Mouse (Mus musculus) c-Kit-positive CD71-positive TER-119-positive erythroid progenitor cells, embryonic 14.5 days (primary cell): ENCODE data around the gene Adamts18.
"Not testable (repeated sequence)": the region's sequence is repeated elsewhere in the genome, so short reads cannot be mapped to it uniquely, and the experiment has no call there.

Experiments used
- DNase-seq: peaks from one replicate; pipeline ENCODE4 v3.0.0-alpha.2; 2013; ENCODE audit warnings: low spot score

Gene Adamts18

GRCm38 (mm10) chr8:113838211-113838610 lies 10.3 kb downstream of the Adamts18 start:
- DNase-seq: no peak

GRCm38 (mm10) chr8:113837570-113837915 lies 11.0 kb downstream of the Adamts18 start:
- no peak for DNase-seq

GRCm38 (mm10) chr8:113836892-113837569 lies 11.5 kb downstream of the Adamts18 start:
- DNase-seq: no peak

- DNase-seq: no peak
Observed at GRCm38 (mm10) chr8:113833644-113834043, 14.9 kb downstream of the Adamts18 start.

- DNase-seq: no peak
Observed at GRCm38 (mm10) chr8:113827270-113827669, 21.3 kb downstream of the Adamts18 start.

GRCm38 (mm10) chr8:113820983-113821587 lies 27.5 kb downstream of the Adamts18 start:
- DNase-seq: no peak

GRCm38 (mm10) chr8:113813966-113814365 lies 34.6 kb downstream of the Adamts18 start:
- no peak for DNase-seq

- DNase-seq: no peak
Observed at GRCm38 (mm10) chr8:113811521-113811920, 37.0 kb downstream of the Adamts18 start.

- no peak for DNase-seq
Observed at GRCm38 (mm10) chr8:113809929-113810328, 38.6 kb downstream of the Adamts18 start.

GRCm38 (mm10) chr8:113803830-113804611 lies 44.5 kb downstream of the Adamts18 start:
- no peak for DNase-seq

GRCm38 (mm10) chr8:113801551-113801950 lies 47.0 kb downstream of the Adamts18 start:
- no peak for DNase-seq

- not testable (repeated sequence) for DNase-seq
Observed at GRCm38 (mm10) chr8:113800556-113800955, 48.0 kb downstream of the Adamts18 start.

- no peak for DNase-seq
Observed at GRCm38 (mm10) chr8:113799550-113799949, 49.0 kb downstream of the Adamts18 start.

GRCm38 (mm10) chr8:113791856-113792255 lies 56.7 kb downstream of the Adamts18 start:
- DNase-seq: no peak

GRCm38 (mm10) chr8:113791061-113791460 lies 57.5 kb downstream of the Adamts18 start:
- no peak for DNase-seq

- DNase-seq: no peak
Observed at GRCm38 (mm10) chr8:113783711-113784110, 64.8 kb downstream of the Adamts18 start.

GRCm38 (mm10) chr8:113781554-113781953 lies 67.0 kb downstream of the Adamts18 start:
- no peak for DNase-seq

- no peak for DNase-seq
Observed at GRCm38 (mm10) chr8:113775361-113775760, 73.2 kb downstream of the Adamts18 start.

- no peak for DNase-seq
Observed at GRCm38 (mm10) chr8:113768861-113769410, 79.6 kb downstream of the Adamts18 start.

- DNase-seq: no peak
Observed at GRCm38 (mm10) chr8:113765121-113765520, 83.4 kb downstream of the Adamts18 start.

- no peak for DNase-seq
Observed at GRCm38 (mm10) chr8:113763592-113764355, 84.8 kb downstream of the Adamts18 start.

- DNase-seq: no peak
Observed at GRCm38 (mm10) chr8:113762101-113762500, 86.4 kb downstream of the Adamts18 start.
